Mouse (Mus musculus) forebrain, postnatal 0 days (tissue): ENCODE results near the gene Hpdl. TPM values are rescaled to one million over a fixed set of nuclear protein-coding genes. Genes with fewer than 3 reads are reported as not detected.
A peak's percentile ranks its signal among the peaks of the same experiment; 100 is the strongest.

Experiments used
- ATAC-seq: fragments of 200-750 bp; cut with Nextera tagmentation; 2 replicates; pipeline ENCODE4 v1.8.0; 2017; ENCODE audit warnings: mild to moderate bottlenecking, moderate library complexity
- DNase-seq: peaks from one replicate; pipeline ENCODE4 v3.0.0-alpha.2; 2015
- H3K27ac ChIP-seq: fragments of 300-500 bp; sonication (generic); 2 replicates; pipeline ENCODE4 v1.5.1; 2014; ENCODE audit warnings: low read depth, mild to moderate bottlenecking, antibody characterized with exemption, low read length, moderate library complexity, mixed read lengths
- H3K27me3 ChIP-seq: fragments of 300-500 bp; sonication (generic); 2 replicates; pipeline ENCODE4 v1.6.1; 2014; ENCODE audit warnings: mild to moderate bottlenecking, low read length, mixed read lengths; ENCODE audit not compliant: insufficient read depth
- H3K36me3 ChIP-seq: fragments of 300-500 bp; sonication (generic); 2 replicates; pipeline ENCODE4 v1.6.1; 2014; ENCODE audit warnings: mild to moderate bottlenecking, moderate library complexity; ENCODE audit not compliant: insufficient read depth
- H3K4me1 ChIP-seq: fragments of 300-500 bp; sonication (generic); 2 replicates; pipeline ENCODE4 v1.6.1; 2014; ENCODE audit warnings: antibody characterized with exemption; ENCODE audit not compliant: insufficient read depth
- H3K4me2 ChIP-seq: fragments of 300-500 bp; sonication (generic); 2 replicates; pipeline ENCODE4 v1.6.1; 2014; ENCODE audit warnings: low read depth, mild to moderate bottlenecking, moderate library complexity
- H3K4me3 ChIP-seq: fragments of 300-500 bp; sonication (generic); 2 replicates; pipeline ENCODE4 v1.5.1; 2014; ENCODE audit warnings: low read depth, low read length, mixed read lengths
- H3K9ac ChIP-seq: fragments of 300-500 bp; sonication (generic); 2 replicates; pipeline ENCODE4 v1.6.1; 2014; ENCODE audit warnings: mild to moderate bottlenecking
- H3K9me3 ChIP-seq: fragments of 300-500 bp; sonication (generic); 2 replicates; pipeline ENCODE4 v1.6.1; 2016; ENCODE audit warnings: low read length
- CTCF ChIP-seq: sonication (generic); IDR thresholded peaks from 2 replicates; pipeline ENCODE4 v1.5.1; 2016; ENCODE audit warnings: antibody characterized with exemption, control low read depth, low read depth
- WGBS: fragments of 180-500 bp; shearing (Covaris S2); extraction: QIAGEN DNeasy Blood & Tissue Kit; methylation state at CpG from one replicate; pipeline ENCODE4 v1.1.7; 2014; 5-methylcytosine and 5-hydroxymethylcytosine counted together
- polyA plus RNA-seq: library from polyadenylated mRNA; unstranded; fragments of >200 nt; fragmentation: Nextera tagmentation; extraction: Ambion mirVana; gene quantifications from 2 replicates; pipeline ENCODE4 v1.2.1, GENCODE M21; 2015
- total RNA-seq: library from RNA; depleted of rRNA; stranded (reverse); fragments of >200 nt; gene quantifications from 2 replicates; pipeline ENCODE4 v1.2.3, GENCODE M21; 2014; rRNA removed

Hpdl gene
- total and polyA plus RNA-seq, 2 experiments from 2014 or later: 0.43 to 0.74 TPM

DNA sequence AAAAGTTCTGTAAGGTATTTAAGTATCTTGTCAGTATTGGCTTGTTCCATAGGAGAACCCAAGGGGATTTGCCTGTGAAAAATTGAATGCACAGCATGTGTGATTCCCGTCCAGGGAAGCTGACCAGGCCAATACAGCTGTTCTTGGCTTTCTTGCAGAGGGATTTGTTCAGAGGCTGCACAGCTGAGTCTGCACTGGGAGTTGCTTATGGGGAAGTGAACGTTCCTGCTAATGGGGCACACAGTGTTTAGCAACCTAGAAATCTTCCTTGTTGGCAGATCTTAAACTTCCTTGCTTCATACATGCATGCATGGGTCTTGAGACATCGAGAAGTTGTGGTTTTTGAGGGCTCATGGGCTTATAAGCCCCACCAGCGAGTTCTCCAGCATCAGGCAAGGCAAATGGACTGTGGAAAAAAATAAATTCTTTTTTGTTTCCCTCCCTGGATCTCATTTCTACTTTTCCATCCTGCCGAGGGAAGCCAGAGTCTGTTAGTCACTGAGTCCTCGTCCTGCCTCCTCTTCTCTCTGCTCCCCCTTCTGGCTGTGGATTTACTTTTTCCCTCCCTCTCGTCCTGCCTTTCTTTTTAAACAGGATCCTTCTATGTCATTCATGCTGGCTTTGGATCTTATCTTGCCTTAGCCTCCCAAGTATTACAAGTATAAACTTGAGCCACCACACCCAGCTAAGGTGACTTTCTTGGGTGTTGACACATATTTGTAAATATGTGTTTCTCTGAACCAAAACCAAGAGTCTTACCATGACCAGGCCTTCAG, 33.3 kb downstream of the Hpdl start:
- no peak for ATAC-seq
- WGBS: 42% methylated on average over 7 of the region's 7 CpGs

DNA sequence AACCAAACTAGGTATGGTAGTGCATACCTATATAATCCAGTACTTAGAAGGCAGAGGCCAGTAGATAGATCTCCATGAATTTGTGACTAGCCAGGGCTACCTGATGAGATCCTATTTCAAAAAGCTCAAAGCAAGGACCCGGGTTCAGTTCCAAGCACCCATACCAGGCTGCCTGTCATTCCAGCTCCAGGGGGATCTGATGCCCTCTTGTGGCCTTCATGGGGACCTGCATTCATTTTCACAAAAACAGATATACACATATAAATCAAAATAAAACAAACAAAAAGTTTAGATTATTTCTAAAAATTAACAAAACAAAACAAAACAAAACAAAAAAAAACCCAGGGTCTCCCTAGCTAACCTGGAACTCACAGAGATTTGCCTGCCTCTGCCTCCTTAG, 34.9 kb downstream of the Hpdl start:
- Histone ChIP-seq H3K9me3 (no peaks in the 10 kb centered on the region), H3K36me3 (no peaks in the 10 kb centered on the region), H3K27me3 (no peaks in the 10 kb centered on the region), H3K4me1 (no peaks in the 10 kb centered on the region), H3K4me3 (no peak overlapping the region), H3K4me2 (no peak overlapping the region), H3K9ac (no peak overlapping the region), H3K27ac (no peak overlapping the region)
- TF ChIP-seq CTCF: no peak
- 98% methylated on average over 1 of the region's 1 CpGs for WGBS
- ATAC-seq (no peak), DNase-seq (no peak)

More for the DNA sequence above, 33.3 kb downstream of the Hpdl start:
- H3K4me2 ChIP-seq: no peak overlapping the region
- H3K9me3 ChIP-seq: no peaks in the 10 kb centered on the region
- 0 out of 2 replicates have a peak, but pooled peaks have one; percentile 12 for TF ChIP-seq CTCF
- H3K36me3 ChIP-seq: no peaks in the 10 kb centered on the region
- no peak overlapping the region for H3K9ac ChIP-seq
- no peak overlapping the region for H3K4me3 ChIP-seq
- H3K27me3 ChIP-seq: no peaks in the 10 kb centered on the region
- no peak overlapping the region for H3K27ac ChIP-seq
- H3K4me1 ChIP-seq: no peaks in the 10 kb centered on the region
- DNase-seq: no peak

DNA sequence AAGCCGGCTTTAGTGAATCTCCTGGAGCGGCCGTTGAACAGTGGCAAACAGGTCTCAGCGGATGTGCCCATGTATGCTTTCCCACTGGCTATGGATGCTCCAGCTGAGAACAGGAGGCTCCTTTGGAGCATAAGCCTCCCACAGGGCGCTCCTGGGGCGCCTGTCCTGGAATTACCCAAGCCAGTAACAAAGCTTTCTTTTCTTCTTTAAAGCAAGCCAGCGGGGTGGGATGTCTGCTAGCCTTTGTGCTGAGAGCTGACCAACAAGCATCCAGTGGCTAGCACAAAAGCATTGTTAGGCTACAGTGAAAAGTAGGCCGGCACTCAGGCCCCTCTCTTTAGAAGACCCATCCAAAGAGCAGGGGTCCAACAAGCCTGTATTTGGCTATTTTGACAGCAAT, 39.3 kb downstream of the Hpdl start:
- Histone ChIP-seq H3K4me1 (no peaks in the 10 kb centered on the region), H3K9ac (no peak overlapping the region), H3K27ac (no peak overlapping the region), H3K4me3 (no peak overlapping the region), H3K4me2 (no peak overlapping the region), H3K9me3 (no peaks in the 10 kb centered on the region), H3K27me3 (no peaks in the 10 kb centered on the region), H3K36me3 (no peaks in the 10 kb centered on the region)
- ATAC-seq (no peak; the same call in 1 of the 2 replicates), DNase-seq (no peak)
- WGBS: 9% methylated on average over 8 of the region's 8 CpGs
- TF ChIP-seq CTCF: no peak

DNA sequence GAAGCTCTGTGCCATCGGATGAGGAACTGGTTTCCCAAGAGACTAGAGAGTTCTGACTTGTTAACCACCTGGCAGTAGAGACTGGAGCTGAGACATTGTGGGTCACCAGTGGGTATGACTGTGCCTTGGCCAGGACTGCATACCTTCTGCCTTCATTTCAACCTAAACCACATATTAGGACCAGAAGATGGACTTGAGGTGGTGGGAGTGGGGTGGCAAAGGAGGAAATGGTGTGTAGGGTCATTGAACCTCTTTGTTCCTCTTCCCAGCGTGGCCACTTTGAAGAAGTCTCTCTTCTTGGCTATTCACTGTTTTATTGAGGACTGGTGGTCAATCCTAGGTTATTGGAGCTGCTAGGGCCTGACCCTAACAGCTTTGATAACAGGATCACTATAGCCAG, 40.1 kb downstream of the Hpdl start:
- no peak for DNase-seq

DNA sequence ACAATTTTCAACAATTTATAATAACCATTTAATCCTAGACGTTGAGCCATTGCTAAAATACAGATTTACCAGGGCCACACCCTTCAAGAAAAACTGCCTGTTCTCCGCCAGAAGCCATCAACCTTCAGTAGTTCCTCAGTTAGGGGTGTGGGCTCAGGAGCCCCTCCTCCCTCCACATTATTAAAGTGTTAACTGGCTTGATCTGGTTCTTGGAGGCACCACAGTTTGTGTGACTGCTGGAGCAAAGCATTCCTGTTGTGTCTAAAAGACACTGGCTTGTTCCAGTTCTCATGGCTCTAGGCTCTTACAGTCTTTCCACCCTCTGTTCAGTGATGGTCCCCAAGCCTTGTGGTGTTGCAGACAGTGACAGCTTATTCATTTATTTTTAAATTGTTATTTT, 41.0 kb downstream of the Hpdl start:
- ATAC-seq: no peak
- Histone ChIP-seq H3K4me1 (no peaks in the 10 kb centered on the region), H3K9me3 (no peaks in the 10 kb centered on the region), H3K4me3 (no peak overlapping the region), H3K27me3 (no peaks in the 10 kb centered on the region), H3K4me2 (no peak overlapping the region), H3K27ac (no peak overlapping the region), H3K36me3 (no peaks in the 10 kb centered on the region), H3K9ac (no peak overlapping the region)
- 79% methylated on average over 2 of the region's 2 CpGs for WGBS
- no peak for DNase-seq
- TF ChIP-seq CTCF: no peak

More for the DNA sequence above, 40.1 kb downstream of the Hpdl start:
- Histone ChIP-seq H3K4me3 (no peak overlapping the region), H3K4me1 (no peaks in the 10 kb centered on the region), H3K27me3 (no peaks in the 10 kb centered on the region), H3K4me2 (no peak overlapping the region), H3K27ac (no peak overlapping the region), H3K9ac (no peak overlapping the region), H3K36me3 (no peaks in the 10 kb centered on the region), H3K9me3 (no peaks in the 10 kb centered on the region)
- 50% methylated on average over 2 of the region's 2 CpGs for WGBS
- TF ChIP-seq CTCF: no peak
- ATAC-seq: no peak

DNA sequence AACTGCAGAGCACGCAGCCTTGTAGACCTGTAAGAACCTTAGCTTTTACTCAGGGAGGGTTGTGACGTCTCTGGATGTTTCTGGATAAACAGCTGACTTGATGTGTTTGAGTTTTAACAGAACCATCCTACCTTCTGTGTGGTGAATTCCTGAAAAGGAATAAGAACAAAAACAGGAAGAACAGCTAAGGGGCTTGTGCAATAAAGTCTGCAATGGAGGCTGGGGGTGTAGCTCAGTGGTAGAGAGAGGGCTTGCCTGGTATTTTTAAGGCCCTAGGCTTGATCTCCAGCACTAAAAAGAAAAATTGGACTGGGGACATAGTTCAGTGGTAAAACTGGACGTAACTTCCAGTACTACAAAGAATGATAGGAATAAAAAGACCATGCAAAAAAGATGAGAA, 44.4 kb downstream of the Hpdl start:
- H3K4me1 ChIP-seq: no peaks in the 10 kb centered on the region
- 90% methylated on average over 3 of the region's 3 CpGs for WGBS
- DNase-seq (no peak), ATAC-seq (no peak)
- H3K9ac ChIP-seq: no peak overlapping the region
- H3K36me3 ChIP-seq: no peaks in the 10 kb centered on the region
- no peak overlapping the region for H3K4me2 ChIP-seq
- TF ChIP-seq CTCF: no peak
- H3K9me3 ChIP-seq: no peaks in the 10 kb centered on the region
- H3K4me3 ChIP-seq: no peak overlapping the region
- no peak overlapping the region for H3K27ac ChIP-seq
- no peaks in the 10 kb centered on the region for H3K27me3 ChIP-seq

DNA sequence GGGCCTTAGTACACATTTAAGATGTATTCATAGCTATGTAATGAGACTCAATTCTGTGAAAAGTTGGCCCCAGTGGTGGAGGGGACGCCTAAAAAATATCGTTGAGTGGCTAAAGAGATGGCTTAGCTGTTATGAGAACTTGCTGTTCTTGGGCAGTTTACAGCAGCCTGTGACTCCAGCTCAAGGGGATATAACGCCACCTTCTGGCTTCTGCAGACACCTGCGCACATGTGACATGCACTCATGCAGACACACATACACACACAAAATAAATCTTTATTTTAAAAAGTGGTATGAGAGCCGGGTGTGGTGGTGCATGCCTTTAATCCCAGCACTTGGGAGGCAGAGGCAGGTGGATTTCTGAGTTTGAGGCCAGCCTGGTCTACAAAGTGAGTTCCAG, 45.1 kb downstream of the Hpdl start:
- Histone ChIP-seq H3K27ac (no peak overlapping the region), H3K36me3 (no peaks in the 10 kb centered on the region), H3K9me3 (no peaks in the 10 kb centered on the region), H3K4me1 (no peaks in the 10 kb centered on the region), H3K27me3 (no peaks in the 10 kb centered on the region), H3K4me2 (no peak overlapping the region), H3K4me3 (no peak overlapping the region), H3K9ac (no peak overlapping the region)
- no peak for TF ChIP-seq CTCF
- ATAC-seq (no peak), DNase-seq (no peak)
- WGBS: 92% methylated on average over 5 of the region's 5 CpGs

Other genes with a start within 250 kb of the Hpdl start
- gene Ccdc17, start 225.1 kb downstream of the Hpdl start, total RNA-seq: 2.8 and 5.7 TPM in 2 replicates
- gene Ccdc17, start 225.1 kb downstream of the Hpdl start, polyA plus RNA-seq: 3.3 and 3.9 TPM in 2 replicates
- gene Nasp, start 193.8 kb downstream of the Hpdl start, total RNA-seq: 93.3 and 100 TPM in 2 replicates
- 77.7 and 82.3 TPM in 2 replicates for gene Nasp, start 193.8 kb downstream of the Hpdl start, polyA plus RNA-seq
- gene Akr1a1, start 170.0 kb downstream of the Hpdl start, total RNA-seq: 596 and 675 TPM in 2 replicates
- gene Akr1a1, start 170.0 kb downstream of the Hpdl start, polyA plus RNA-seq: 908 and 1,057 TPM in 2 replicates
- gene Prdx1, start 136.2 kb downstream of the Hpdl start, total RNA-seq: 204 and 235 TPM in 2 replicates
- gene Prdx1, start 136.2 kb downstream of the Hpdl start, polyA plus RNA-seq: 593 and 661 TPM in 2 replicates
- gene Mmachc, start 113.3 kb downstream of the Hpdl start, total RNA-seq: 19.6 and 23.0 TPM in 2 replicates
- 16.4 and 21.9 TPM in 2 replicates for gene Mmachc, start 113.3 kb downstream of the Hpdl start, polyA plus RNA-seq
- gene Ccdc163, start 113.2 kb downstream of the Hpdl start, total RNA-seq: 13.2 and 15.2 TPM in 2 replicates
- gene Ccdc163, start 113.2 kb downstream of the Hpdl start, polyA plus RNA-seq: 5.3 and 5.7 TPM in 2 replicates
- gene Tesk2, start 100.8 kb downstream of the Hpdl start, total RNA-seq: 2.6 and 2.9 TPM in 2 replicates
- gene Tesk2, start 100.8 kb downstream of the Hpdl start, polyA plus RNA-seq: 1.2 and 1.9 TPM in 2 replicates
- 34.2 and 39.9 TPM in 2 replicates for gene Toe1, start 14.1 kb downstream of the Hpdl start, total RNA-seq
- gene Toe1, start 14.1 kb downstream of the Hpdl start, polyA plus RNA-seq: 20.2 and 23.2 TPM in 2 replicates
- gene Mutyh, start 14.0 kb downstream of the Hpdl start, total RNA-seq: 12.9 and 13.6 TPM in 2 replicates
- gene Mutyh, start 14.0 kb downstream of the Hpdl start, polyA plus RNA-seq: 3.2 and 4.7 TPM in 2 replicates
- gene Zswim5, start 55.7 kb upstream of the Hpdl start, total RNA-seq: 17.4 and 25.3 TPM in 2 replicates
- 1.9 and 2.4 TPM in 2 replicates for gene Zswim5, start 55.7 kb upstream of the Hpdl start, polyA plus RNA-seq
- gene Urod, start 172.7 kb upstream of the Hpdl start, total RNA-seq: 33.1 and 33.4 TPM in 2 replicates
- 43.3 and 44.1 TPM in 2 replicates for gene Urod, start 172.7 kb upstream of the Hpdl start, polyA plus RNA-seq
- 45.4 and 53.2 TPM in 2 replicates for gene Hectd3, start 173.6 kb upstream of the Hpdl start, total RNA-seq
- 19.6 and 22.9 TPM in 2 replicates for gene Hectd3, start 173.6 kb upstream of the Hpdl start, polyA plus RNA-seq
- 21.8 and 24.7 TPM in 2 replicates for gene Eif2b3, start 197.7 kb upstream of the Hpdl start, total RNA-seq
- gene Eif2b3, start 197.7 kb upstream of the Hpdl start, polyA plus RNA-seq: 54.1 and 59.9 TPM in 2 replicates